Mouse (Mus musculus) heart, adult 9 months (tissue): Measurements from ENCODE around the gene Ankrd50.
A peak's percentile ranks its signal among the peaks of the same experiment; 100 is the strongest.

ENCODE experiments used
- DNase-seq, 2 experiments: peaks; one replicate each; pipeline ENCODE4 v3.0.0; 2022; ENCODE audit warnings: low spot score in 2 of 2

Gene Ankrd50

GRCm38 (mm10) chr3:38466139-38466538 is 18.5 kb downstream of the Ankrd50 start:
- DNase-seq: no peak

DNA sequence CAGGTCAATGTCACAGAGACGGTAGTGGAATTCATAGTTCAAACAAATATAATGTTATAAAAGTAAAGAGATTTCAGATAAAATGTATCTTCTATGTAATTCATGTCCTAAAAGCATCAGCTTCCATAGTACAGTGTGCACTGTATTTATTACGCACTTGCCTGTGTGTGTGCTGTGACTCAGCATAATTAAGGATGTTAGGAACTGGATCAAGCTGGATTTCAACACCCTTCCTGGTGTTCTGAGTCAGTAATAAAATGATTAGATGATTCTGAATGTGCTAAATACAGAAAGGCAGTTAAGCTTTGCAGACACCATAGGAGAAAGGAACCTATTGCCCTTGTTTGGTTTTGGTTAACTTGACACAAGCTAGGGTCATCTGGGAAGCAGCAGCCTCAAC is 21.5 kb downstream of the Ankrd50 start:
- DNase-seq: no peak

DNA sequence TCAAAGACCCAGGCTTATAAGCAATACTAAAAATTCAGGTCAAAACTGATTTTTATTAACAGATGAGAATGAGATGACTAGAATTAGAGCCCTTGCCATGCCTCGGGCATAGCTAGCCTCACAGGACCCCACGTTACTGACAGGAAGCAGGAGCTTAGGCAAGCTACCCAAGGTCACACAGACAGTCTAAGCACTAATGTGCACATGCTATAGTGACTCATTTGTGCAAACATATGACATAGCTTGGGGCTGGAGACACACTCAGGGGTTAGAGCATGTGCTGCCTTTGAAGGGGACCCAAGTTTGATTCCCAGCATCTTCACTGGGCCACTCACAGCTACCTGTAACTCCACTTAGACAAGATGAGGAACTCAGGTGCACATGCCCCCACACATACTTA is 22.9 kb downstream of the Ankrd50 start:
- DNase-seq: no peak

- no peak for DNase-seq
Measured at GRCm38 (mm10) chr3:38460250-38460624, 24.4 kb downstream of the Ankrd50 start.

GRCm38 (mm10) chr3:38459507-38460249 is 25.0 kb downstream of the Ankrd50 start:
- no peak for DNase-seq

DNA sequence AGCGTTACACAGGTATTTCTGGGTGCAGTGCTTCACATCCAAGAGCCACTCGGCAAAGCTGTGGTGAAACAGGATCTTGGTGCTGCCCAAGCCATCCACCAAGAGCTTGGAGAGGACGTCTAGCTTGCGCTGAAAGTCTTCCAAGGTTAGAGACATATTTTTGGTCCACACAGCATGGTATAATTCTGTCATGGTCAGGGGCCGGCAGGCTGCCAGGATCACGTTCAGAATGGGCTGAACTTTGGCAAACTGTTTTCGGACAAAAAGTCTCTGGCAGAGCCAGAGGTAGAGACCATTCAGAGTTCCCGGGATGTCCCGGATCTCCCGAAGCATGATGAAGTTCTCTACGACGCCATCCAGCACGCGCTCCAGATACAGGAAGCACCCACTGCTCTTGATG is 27.6 kb downstream of the Ankrd50 start:
- no peak for DNase-seq

DNA sequence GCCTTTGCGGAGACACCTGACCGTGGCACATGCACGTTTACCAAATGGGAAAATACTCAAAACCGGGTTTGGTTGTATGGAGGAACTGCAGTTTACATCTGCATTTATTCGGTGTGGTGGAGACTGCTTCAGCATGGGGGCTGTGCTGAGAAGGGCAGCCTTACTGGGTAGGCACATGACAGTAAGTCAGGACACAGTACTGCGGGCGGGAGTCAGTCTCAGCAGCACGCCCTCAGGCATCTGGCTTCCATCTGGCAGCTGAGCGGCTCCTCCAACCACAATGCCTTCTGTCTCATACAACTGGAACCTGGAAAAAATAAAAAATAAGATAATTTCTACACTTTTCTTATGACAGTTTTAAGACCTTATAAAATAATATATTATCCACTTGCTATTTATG is 32.4 kb downstream of the Ankrd50 start:
- no peak for DNase-seq

GRCm38 (mm10) chr3:38446586-38446985 is 38.1 kb downstream of the Ankrd50 start:
- DNase-seq: no peak

DNA sequence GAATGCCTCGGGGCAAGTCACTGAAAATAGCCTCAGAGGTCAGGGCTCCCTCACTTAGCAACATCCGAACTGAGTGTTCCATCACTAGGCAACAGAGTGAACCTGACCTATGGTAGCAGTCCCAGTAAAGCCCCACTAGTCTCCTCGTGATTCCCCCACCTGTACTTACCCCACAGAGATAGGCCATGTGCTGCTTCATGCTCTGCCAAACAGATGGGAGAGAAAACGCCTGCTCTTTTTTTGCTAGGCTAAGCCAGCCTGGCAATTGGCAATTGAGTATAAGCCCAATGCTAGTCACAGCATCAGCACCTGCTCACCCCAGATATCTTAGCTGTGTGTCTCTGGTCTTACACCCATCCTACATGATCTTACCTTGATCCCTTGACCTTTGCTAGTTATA is 40.8 kb downstream of the Ankrd50 start:
- DNase-seq: peak in 1 of 2 experiments; percentile 16

DNA sequence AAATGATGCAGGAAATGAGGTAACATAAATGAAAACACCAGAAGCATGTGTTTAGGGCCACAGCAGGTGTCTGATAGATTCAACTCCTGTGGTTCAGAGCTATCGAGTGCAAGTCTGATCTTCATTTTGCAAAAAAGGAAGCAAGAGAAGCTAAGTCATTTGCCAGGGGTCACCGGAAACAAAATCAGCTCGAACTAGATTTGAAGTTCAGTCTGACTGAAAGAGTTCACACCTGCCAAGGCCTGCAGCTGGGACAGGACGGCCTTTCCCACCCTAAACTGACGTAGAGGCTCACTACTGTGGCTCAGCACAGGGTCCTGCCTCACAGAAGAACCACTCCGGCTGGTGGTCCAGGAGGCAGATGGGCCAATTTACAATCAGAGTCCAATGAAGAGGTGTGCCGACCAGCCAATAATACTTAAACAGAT is 44.1 kb downstream of the Ankrd50 start:
- DNase-seq: no peak

- DNase-seq: no peak
Measured at GRCm38 (mm10) chr3:38436596-38436995, 48.0 kb downstream of the Ankrd50 start.

DNA sequence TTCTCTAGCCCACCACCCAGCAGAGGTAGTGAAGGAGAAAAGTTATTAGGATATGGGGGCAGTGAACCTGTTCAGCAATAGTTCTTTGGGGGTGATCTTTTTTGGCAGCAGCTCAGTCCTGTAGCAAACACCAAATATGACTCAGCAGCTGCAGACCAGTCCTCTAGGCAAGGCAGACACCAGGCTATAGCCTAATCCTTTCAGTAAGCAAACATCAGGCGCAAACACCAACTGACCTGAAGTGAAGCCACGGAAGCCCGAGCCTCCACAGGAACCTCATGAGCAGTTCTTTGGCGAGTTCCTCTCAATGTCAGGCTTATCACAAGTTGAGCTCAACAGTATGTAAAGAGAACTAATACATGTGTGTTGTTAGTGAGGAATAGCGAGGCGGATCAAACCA is 48.8 kb downstream of the Ankrd50 start:
- no peak for DNase-seq

DNA sequence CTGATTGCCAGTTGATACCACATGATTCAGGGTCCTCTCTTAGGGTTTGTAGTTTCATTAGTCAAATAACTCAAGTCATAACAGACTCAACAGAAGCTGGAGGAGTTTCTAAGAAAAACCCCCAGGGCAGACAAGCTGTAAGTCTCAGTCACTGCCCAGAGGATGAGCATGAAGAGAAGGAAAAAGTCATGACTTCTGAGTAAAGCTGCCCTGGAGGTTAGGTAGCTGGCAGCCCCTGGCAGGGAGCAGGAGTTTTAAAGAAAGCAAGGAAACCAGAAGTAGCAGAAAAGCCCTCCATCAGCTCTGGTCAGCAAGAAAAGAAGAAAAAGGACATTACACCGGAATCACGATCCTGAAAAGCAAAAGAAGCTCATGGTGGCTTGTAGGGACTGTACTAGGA is 50.2 kb downstream of the Ankrd50 start:
- DNase-seq: no peak

DNA sequence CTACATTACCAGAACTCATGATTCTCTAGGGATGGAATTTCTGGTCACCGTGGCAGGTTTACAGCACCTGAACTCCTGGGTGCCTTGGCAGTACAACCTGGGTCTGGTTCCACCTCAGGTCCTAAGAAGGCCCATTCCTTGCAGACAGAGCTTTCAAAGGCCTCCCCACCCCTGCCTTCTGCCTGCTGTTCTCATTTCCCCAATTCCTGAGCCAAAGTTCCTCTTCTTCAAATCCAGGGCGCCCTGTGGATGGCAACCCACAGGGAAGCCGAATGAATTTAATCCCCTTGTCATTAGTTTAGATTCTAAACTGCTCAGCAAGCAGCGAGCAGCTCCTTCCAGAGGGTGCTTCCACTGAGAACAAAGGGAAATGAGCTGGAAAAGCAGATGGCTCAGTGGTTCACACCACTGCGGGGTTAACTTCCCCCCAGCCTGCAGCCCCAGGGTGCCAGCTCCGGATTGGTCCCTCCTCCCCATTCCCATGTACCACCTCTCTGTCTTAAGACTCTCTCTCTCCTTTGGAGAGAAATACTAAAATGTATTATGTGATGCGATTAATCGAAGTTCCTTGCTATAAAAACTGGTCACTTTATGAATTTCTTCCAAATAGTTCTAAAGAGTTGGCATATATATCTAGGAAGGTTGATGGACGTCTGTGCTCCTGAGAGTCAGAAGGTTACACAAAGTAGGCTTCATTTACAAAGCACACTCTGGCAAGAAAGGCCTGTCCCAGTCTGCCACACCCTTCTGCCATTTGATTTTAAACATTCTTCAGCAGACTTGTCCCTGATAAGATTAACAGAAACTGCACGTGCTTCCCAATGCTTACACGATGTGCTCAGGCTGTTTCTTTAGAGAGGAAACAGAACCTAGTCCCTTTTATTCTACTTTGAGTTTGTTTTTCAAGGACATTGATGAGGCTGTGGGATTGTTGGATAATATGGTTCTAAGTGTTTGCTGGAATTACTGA is 50.9 kb downstream of the Ankrd50 start:
- DNase-seq: peak in 1 of 2 experiments; percentile 12

DNA sequence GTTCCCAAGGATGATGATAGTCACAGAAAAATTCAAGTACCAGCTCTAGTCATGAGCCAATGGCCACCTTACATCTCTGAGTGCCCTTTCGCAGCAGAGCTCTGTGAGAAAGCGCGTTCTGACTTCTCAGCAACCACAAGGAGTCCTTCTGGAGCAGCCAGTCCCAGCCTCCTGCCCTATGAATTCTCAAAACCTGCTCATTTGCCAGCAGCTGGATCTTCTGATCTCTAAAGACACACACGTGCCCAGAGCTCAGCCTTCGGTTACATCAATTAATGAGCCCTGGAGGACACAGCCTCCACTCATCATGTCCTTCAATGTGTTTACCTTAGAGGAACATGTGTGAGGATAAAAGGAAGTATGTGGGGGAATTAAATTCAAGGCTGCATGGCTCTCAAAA is 53.2 kb downstream of the Ankrd50 start:
- DNase-seq: no peak

DNA sequence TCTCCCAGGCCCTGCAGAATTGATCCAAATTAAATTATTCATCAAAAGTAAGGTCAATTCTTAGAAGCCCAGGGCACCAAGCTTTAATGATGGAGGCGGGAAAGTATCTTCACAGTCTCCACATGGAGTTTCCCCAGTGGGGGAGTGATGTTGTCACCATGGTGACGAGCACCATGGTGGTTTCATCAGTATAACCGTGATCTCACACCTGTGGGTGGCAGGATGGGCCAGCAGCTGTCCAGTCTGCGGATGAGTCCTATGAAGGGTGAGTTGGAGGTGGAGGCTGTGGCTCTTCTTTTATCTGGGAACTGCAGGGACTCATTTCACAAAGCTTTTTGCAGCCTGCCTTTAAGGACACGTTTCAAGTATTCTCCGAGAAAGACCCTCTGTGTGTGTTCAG is 53.6 kb downstream of the Ankrd50 start:
- DNase-seq: no peak

DNA sequence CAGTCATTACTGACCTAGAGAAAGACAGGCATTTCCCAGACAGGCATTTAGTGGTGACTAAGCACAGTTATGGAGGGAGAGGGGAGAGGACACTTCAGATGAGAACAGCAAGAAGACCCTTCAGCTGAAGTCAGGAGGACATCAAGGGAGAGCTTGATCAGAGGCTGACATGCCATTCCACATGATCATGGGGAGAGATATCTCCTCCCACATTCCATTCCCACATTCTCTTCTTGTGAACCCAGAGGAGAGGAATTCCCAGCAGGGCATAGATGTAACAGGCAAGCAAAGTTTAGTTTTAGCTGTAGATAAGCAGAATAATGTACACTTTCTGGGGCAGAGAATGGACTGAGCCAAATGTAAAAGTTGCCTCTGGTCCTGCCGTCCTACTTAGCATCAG is 57.4 kb downstream of the Ankrd50 start:
- no peak for DNase-seq

GRCm38 (mm10) chr3:38423966-38424365 is 60.7 kb downstream of the Ankrd50 start:
- DNase-seq: no peak

- DNase-seq: no peak
Measured at GRCm38 (mm10) chr3:38419896-38420295, 64.7 kb downstream of the Ankrd50 start.

DNA sequence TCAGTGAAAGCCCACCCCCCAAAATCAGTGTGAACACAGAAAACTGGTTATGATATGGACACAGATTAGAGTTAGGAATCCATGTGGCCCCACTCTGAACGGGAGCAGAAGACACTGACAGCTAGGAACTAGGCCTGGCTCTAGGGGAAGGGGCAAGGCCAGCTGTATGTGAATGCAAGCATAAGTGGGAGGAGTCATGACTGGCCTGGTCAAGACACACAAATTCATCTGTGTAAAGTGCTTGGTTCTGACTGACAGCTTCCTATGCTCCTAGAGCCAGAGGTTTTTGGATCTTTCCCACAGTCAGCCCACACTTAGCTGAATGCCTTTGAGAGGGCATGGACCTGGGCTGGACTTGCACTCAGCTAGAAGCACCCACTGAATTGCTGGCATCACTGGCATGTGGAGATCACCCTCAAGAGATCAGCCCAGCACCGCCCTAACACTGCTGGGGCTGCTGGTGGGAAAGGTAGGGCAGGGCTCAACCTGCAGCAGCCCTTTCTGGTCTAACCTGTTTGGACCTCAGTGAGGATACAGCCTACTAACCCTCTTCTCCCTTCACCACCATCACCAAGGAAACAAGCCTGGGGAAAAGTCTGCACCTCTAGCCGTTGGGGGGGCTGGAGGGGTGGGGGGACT is 69.2 kb downstream of the Ankrd50 start:
- no peak for DNase-seq
